Mouse (Mus musculus): ENCODE results near the gene Clic4. TPM values are rescaled to one million over a fixed set of nuclear protein-coding genes. Genes with fewer than 3 reads are reported as not detected.
"Not testable (repeated sequence)": the region's sequence is repeated elsewhere in the genome, so short reads cannot be mapped to it uniquely, and the experiment has no call there.

The Clic4 gene
- polyA plus RNA-seq, 1 experiment from 2014 or later = 185 TPM

DNA sequence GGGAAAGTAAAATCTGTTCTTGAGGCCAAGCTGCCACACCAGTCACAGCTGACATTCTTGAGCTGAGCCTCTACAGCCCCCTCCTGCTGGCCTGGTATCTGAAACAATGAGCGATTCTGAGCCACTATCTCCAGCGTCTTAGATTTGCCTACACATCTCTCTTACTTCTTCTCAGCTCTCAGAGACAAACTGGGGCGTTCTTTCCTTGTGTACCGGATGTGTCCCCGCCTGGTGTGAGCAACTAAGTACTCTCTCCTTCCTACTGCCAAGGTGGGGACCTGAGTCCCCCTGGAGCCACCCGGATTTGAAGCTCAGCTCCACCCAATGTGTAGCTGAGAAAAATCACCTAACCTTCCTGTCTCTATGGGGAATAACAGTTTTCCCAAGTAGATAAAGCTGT, 19.2 kb upstream of the Clic4 start:
- H3K4me1 ChIP-seq = peaks cover 31% of the 10 kb centered on the region
- H3K9ac ChIP-seq = no peak overlapping the region
- no peaks in the 10 kb centered on the region for H3K36me3 ChIP-seq
- no peak for ATAC-seq (ENCODE audit: borderline replicate concordance, extremely low read depth, low FRiP score, low TSS enrichment)
- H3K27me3 ChIP-seq = no peaks in the 10 kb centered on the region
- no peak overlapping the region for H3K4me3 ChIP-seq
- no peak overlapping the region for H3K4me2 ChIP-seq
- WGBS = 25% methylated on average over 6 of the region's 6 CpGs
- H3K27ac ChIP-seq = 0 out of 2 replicates have a peak overlapping the region, but pooled peaks have one; percentile 22
- no peaks in the 10 kb centered on the region for H3K9me3 ChIP-seq

- Histone ChIP-seq H3K4me3 (no peak overlapping the region), H3K36me3 (no peaks in the 10 kb centered on the region), H3K4me2 (no peak overlapping the region), H3K27me3 (no peaks in the 10 kb centered on the region), H3K4me1 (peaks cover 38% of the 10 kb centered on the region), H3K27ac (0 out of 2 replicates have a peak overlapping the region, but pooled peaks have one; percentile 4), H3K9ac (no peak overlapping the region), H3K9me3 (no peaks in the 10 kb centered on the region)
- no peak for ATAC-seq (ENCODE audit: borderline replicate concordance, extremely low read depth, low FRiP score, low TSS enrichment)
- 66% methylated on average over 8 of the region's 8 CpGs for WGBS
Measured at GRCm38 (mm10) chr4:135291199-135291598, 18.6 kb upstream of the Clic4 start.

DNA sequence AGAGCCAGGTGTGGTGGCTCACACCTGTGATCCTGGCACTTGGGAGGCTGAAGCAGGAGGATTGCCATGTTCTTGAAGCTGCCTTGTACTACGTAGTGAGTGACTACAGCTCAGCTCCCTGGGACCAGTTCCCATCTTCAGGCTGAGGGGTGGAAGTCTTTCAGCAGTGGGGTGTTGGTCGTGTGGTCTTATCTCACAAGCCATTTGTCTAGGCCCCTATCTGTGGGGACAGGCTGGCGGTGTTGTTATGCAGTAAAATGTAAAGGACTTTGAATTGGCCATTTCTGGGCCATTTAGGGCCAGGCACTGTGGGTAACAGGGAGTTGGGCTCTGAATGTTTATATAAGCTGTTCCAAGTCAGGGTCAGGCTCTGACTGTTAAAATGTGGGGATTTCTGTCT, 15.4 kb upstream of the Clic4 start:
- no peak for ATAC-seq (ENCODE audit: borderline replicate concordance, extremely low read depth, low FRiP score, low TSS enrichment)
- peaks cover 51% of the 10 kb centered on the region for H3K4me1 ChIP-seq
- WGBS = 39% methylated on average over 3 of the region's 3 CpGs

GRCm38 (mm10) chr4:135286833-135287395, 14.3 kb upstream of the Clic4 start:
- WGBS = 11% methylated on average over 16 of the region's 16 CpGs
- Histone ChIP-seq H3K27ac (peak overlapping the region; percentile 74), H3K4me1 (peaks cover 47% of the 10 kb centered on the region), H3K4me3 (peak overlapping the region; percentile 11; the same call in 1 of the 2 replicates), H3K36me3 (no peaks in the 10 kb centered on the region), H3K9me3 (no peaks in the 10 kb centered on the region), H3K4me2 (peak overlapping the region; percentile 46), H3K27me3 (no peaks in the 10 kb centered on the region), H3K9ac (0 out of 2 replicates have a peak overlapping the region, but pooled peaks have one; percentile 22)
- peak; percentile 73; the same call in 1 of the 2 replicates for ATAC-seq (ENCODE audit: borderline replicate concordance, extremely low read depth, low FRiP score, low TSS enrichment)

More for the DNA sequence above, 15.4 kb upstream of the Clic4 start:
- Histone ChIP-seq H3K27ac (peak overlapping the region; percentile 19; the same call in 1 of the 2 replicates), H3K4me2 (no peak overlapping the region), H3K27me3 (no peaks in the 10 kb centered on the region), H3K36me3 (no peaks in the 10 kb centered on the region), H3K9me3 (no peaks in the 10 kb centered on the region), H3K4me3 (no peak overlapping the region), H3K9ac (no peak overlapping the region)

DNA sequence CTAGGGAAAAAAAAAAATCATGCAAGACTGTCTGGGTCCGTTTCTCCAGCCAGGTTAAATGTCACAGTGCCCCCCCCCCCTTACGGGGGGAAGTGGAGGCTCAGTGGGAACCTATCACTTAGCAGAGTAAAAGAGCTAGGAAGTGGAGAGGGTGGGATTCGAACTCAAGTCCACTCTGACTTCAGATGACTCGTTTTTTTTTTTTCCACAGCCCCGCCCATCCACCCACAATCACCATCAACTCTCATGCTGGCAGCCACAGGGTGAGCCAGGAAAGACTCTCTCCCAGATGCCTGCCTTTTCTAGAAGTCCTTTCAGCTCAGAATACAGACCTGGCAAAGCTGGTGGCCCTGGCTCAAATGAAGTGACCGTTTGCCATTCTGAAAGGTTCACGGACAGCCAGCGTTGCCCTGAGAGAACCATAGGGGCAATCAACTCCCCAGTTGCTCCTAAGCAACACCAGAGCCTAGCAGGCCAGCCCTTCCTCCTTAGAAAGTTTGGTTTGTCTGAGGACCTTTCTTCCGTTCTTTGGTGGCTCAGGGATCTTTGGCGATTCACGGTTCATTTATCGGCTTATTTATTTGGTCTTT, 13.5 kb upstream of the Clic4 start:
- Histone ChIP-seq H3K4me1 (peaks cover 40% of the 10 kb centered on the region), H3K36me3 (no peaks in the 10 kb centered on the region), H3K9ac (no peak overlapping the region), H3K27ac (peak overlapping the region; percentile 74), H3K9me3 (no peaks in the 10 kb centered on the region), H3K27me3 (no peaks in the 10 kb centered on the region), H3K4me3 (no peak overlapping the region), H3K4me2 (peak overlapping the region; percentile 46; the same call in 1 of the 2 replicates)
- WGBS = 54% methylated on average over 12 of the region's 12 CpGs
- ATAC-seq (ENCODE audit: borderline replicate concordance, extremely low read depth, low FRiP score, low TSS enrichment) = no peak

GRCm38 (mm10) chr4:135285436-135285835, 12.8 kb upstream of the Clic4 start:
- Histone ChIP-seq H3K27ac (no peak overlapping the region), H3K9me3 (no peaks in the 10 kb centered on the region)

DNA sequence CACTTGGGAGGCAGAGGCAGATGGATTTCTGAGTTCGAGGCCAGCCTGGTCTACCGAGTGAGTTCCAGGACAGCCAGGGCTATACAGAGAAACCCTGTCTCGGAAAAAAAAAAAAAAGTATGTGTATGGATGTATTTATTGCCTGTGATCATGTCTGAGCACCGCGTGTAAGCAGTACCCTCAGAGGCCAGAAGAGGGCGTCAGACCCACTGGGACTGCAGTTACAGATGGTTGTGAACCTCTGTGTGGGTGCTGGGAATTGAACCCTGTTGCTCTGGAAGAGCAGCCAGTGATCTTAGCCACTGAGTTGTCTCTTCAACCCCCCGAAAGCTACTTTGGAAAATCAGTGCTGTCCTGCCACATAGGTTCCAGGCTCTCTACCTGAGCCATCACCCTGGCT, 11.3 kb upstream of the Clic4 start:
- no peak overlapping the region for H3K4me2 ChIP-seq
- WGBS = 87% methylated on average over 7 of the region's 7 CpGs
- H3K4me3 ChIP-seq = no peak overlapping the region
- H3K27ac ChIP-seq = no peak overlapping the region
- peaks cover 36% of the 10 kb centered on the region for H3K4me1 ChIP-seq
- no peaks in the 10 kb centered on the region for H3K27me3 ChIP-seq
- H3K36me3 ChIP-seq = no peaks in the 10 kb centered on the region
- no peaks in the 10 kb centered on the region for H3K9me3 ChIP-seq
- H3K9ac ChIP-seq = no peak overlapping the region
- no peak for ATAC-seq (ENCODE audit: borderline replicate concordance, extremely low read depth, low FRiP score, low TSS enrichment)

More at GRCm38 (mm10) chr4:135285436-135285835, 12.8 kb upstream of the Clic4 start:
- ATAC-seq (ENCODE audit: borderline replicate concordance, extremely low read depth, low FRiP score, low TSS enrichment) = no peak
- H3K36me3 ChIP-seq = no peaks in the 10 kb centered on the region
- no peak overlapping the region for H3K4me2 ChIP-seq
- no peaks in the 10 kb centered on the region for H3K27me3 ChIP-seq
- 45% methylated on average over 8 of the region's 8 CpGs for whole genome bisulfite sequencing
- peaks cover 36% of the 10 kb centered on the region for H3K4me1 ChIP-seq
- H3K4me3 ChIP-seq = no peak overlapping the region
- no peak overlapping the region for H3K9ac ChIP-seq

DNA sequence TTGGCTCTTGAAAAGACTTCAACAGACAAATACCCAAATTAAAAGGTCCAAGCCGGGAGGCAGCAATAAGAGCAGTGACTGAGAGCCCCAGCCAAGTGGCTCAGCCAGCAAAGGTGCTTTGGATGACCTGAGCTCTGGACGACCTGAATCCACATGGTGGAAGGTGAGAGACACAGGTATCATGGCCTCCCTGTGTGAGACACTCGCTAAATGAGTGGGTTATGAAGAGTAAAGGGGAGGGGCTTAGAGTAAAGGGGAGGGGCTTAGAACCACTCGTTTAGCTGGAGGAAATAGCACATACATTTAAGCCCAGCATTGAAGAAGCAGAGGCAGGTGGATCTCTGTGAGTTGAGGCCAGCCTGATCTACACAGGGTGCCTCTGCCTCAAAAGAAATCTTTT, 10.8 kb upstream of the Clic4 start:
- Histone ChIP-seq H3K4me1 (peaks cover 36% of the 10 kb centered on the region), H3K36me3 (no peaks in the 10 kb centered on the region), H3K27ac (no peak overlapping the region), H3K9me3 (no peaks in the 10 kb centered on the region), H3K27me3 (no peaks in the 10 kb centered on the region), H3K9ac (no peak overlapping the region), H3K4me3 (no peak overlapping the region), H3K4me2 (no peak overlapping the region)
- 52% methylated on average over 4 of the region's 4 CpGs for WGBS
- no peak for ATAC-seq (ENCODE audit: borderline replicate concordance, extremely low read depth, low FRiP score, low TSS enrichment)

DNA sequence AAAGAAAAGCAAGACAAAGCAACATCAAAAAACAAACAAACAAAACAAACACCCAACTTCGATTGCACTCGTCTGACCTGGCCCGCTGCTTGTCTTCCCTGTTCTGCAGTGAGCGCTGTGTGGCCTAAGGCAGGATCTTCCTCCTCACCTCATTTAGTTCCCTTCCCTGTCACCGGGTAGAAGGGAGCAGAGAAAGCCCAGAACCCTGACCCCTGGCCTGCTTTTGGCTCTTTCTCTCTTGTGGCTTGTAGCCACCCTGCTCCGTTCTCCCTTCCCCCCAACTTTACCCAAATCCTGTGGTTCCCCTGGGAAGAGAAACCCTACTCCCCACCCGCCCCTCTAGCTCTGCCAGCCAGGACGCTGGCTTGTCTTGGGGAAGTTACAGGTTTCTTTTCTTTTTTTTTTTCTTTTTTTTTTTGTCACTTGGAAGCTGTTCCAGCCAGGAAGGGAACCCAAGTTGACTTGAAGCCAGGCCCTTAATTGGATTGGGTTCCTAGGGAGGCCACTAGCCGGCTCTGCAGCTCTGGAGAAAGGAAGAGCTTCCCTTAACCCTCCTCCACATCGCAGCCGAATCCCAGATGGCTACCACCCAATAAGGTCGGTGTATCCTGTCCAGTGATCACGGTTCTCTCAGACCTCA, 10.2 kb upstream of the Clic4 start:
- 43% methylated on average over 13 of the region's 13 CpGs for WGBS
- H3K4me1 ChIP-seq = peaks cover 33% of the 10 kb centered on the region
- H3K4me2 ChIP-seq = no peak overlapping the region
- no peak overlapping the region for H3K9ac ChIP-seq
- H3K4me3 ChIP-seq = no peak overlapping the region
- H3K36me3 ChIP-seq = no peaks in the 10 kb centered on the region
- H3K27ac ChIP-seq = peak overlapping the region; percentile 37; the same call in 1 of the 2 replicates
- H3K27me3 ChIP-seq = no peaks in the 10 kb centered on the region
- no peaks in the 10 kb centered on the region for H3K9me3 ChIP-seq
- no peak for ATAC-seq (ENCODE audit: borderline replicate concordance, extremely low read depth, low FRiP score, low TSS enrichment)

GRCm38 (mm10) chr4:135280016-135280415, 7.4 kb upstream of the Clic4 start:
- not testable (repeated sequence) for H3K27ac ChIP-seq; H3K9ac ChIP-seq; H3K4me1 ChIP-seq; ATAC-seq (ENCODE audit: borderline replicate concordance, extremely low read depth, low FRiP score, low TSS enrichment); H3K4me3 ChIP-seq; H3K9me3 ChIP-seq; H3K36me3 ChIP-seq; H3K27me3 ChIP-seq; H3K4me2 ChIP-seq
- 67% methylated on average over 2 of the region's 2 CpGs for WGBS

GRCm38 (mm10) chr4:135276681-135277379, 4.2 kb upstream of the Clic4 start:
- WGBS = 50% methylated on average over 4 of the region's 4 CpGs
- ATAC-seq (ENCODE audit: borderline replicate concordance, extremely low read depth, low FRiP score, low TSS enrichment) = no peak
- no peak overlapping the region for H3K9ac ChIP-seq
- peaks cover 7% of the 10 kb centered on the region for H3K4me1 ChIP-seq
- H3K4me3 ChIP-seq = no peak overlapping the region
- H3K4me2 ChIP-seq = no peak overlapping the region
- H3K27me3 ChIP-seq = no peaks in the 10 kb centered on the region
- no peak overlapping the region for H3K27ac ChIP-seq
- H3K36me3 ChIP-seq = no peaks in the 10 kb centered on the region
- H3K9me3 ChIP-seq = no peaks in the 10 kb centered on the region

- Histone ChIP-seq H3K4me1 (peaks cover 22% of the 10 kb centered on the region), H3K9me3 (no peaks in the 10 kb centered on the region), H3K27ac (no peak overlapping the region), H3K4me3 (no peak overlapping the region), H3K36me3 (no peaks in the 10 kb centered on the region), H3K4me2 (no peak overlapping the region), H3K27me3 (no peaks in the 10 kb centered on the region), H3K9ac (no peak overlapping the region)
- whole genome bisulfite sequencing = 76% methylated on average over 7 of the region's 7 CpGs
- no peak for ATAC-seq (ENCODE audit: borderline replicate concordance, extremely low read depth, low FRiP score, low TSS enrichment)
Measured at GRCm38 (mm10) chr4:135274761-135275160, 2.1 kb upstream of the Clic4 start.
